Mouse (Mus musculus): ENCODE measurements at regions not wholly inside any gene's neighbourhood (a gene's known extent, or its start where the extent isn't known, plus 50 kb on each side); places are given as distances from the start of the nearest gene placed in this dataset.

- no peak overlapping the region for H3K27ac ChIP-seq (ENCODE audit: control insufficient read depth, insufficient read depth, low read length)
- no peaks in the 10 kb centered on the region for H3K27me3 ChIP-seq (ENCODE audit: control insufficient read depth, insufficient read depth, low read length)
- 96% methylated on average over 4 of the region's 4 CpGs for WGBS
- no peak for TF ChIP-seq CTCF (IDR thresholded peaks at IDR 0.05; ENCODE audit: borderline replicate concordance, control insufficient read depth, extremely low read depth, insufficient read depth, low read length, poor library complexity)
- no peak for TF ChIP-seq POLR2A (IDR thresholded peaks at IDR 0.05; ENCODE audit: control insufficient read depth, extremely low read depth, insufficient read depth, low read length, poor library complexity)
- H3K4me3 ChIP-seq (ENCODE audit: control insufficient read depth, insufficient read depth, low read length), result no peak overlapping the region
- DNase-seq, result no peak
- no peaks in the 10 kb centered on the region for H3K36me3 ChIP-seq (ENCODE audit: control insufficient read depth, insufficient read depth, low read length)
- H3K4me1 ChIP-seq (replicated peaks; ENCODE audit: control insufficient read depth, insufficient read depth, low read length), result no peaks in the 10 kb centered on the region
Observed at GRCm38 (mm10) chr3:60889191-60889861, 113.3 kb upstream of the P2ry1 start.

GRCm38 (mm10) chr3:60897628-60898269 lies 104.8 kb upstream of the P2ry1 start:
- no peaks in the 10 kb centered on the region for H3K27me3 ChIP-seq (ENCODE audit: control insufficient read depth, insufficient read depth, low read length)
- no peak overlapping the region for H3K4me3 ChIP-seq (ENCODE audit: control insufficient read depth, insufficient read depth, low read length)
- TF ChIP-seq POLR2A (IDR thresholded peaks at IDR 0.05; ENCODE audit: control insufficient read depth, extremely low read depth, insufficient read depth, low read length, poor library complexity) (no peak), CTCF (IDR thresholded peaks at IDR 0.05; ENCODE audit: borderline replicate concordance, control insufficient read depth, extremely low read depth, insufficient read depth, low read length, poor library complexity) (no peak)
- H3K27ac ChIP-seq (ENCODE audit: control insufficient read depth, insufficient read depth, low read length), result no peak overlapping the region
- DNase-seq, result no peak
- no peaks in the 10 kb centered on the region for H3K36me3 ChIP-seq (ENCODE audit: control insufficient read depth, insufficient read depth, low read length)
- no peaks in the 10 kb centered on the region for H3K4me1 ChIP-seq (replicated peaks; ENCODE audit: control insufficient read depth, insufficient read depth, low read length)
- WGBS, result 96% methylated on average over 5 of the region's 5 CpGs

- no peaks in the 10 kb centered on the region for H3K4me1 ChIP-seq (replicated peaks; ENCODE audit: control insufficient read depth, insufficient read depth, low read length)
- WGBS, result 42% methylated on average over 1 of the region's 1 CpGs
- TF ChIP-seq POLR2A (IDR thresholded peaks at IDR 0.05; ENCODE audit: control insufficient read depth, extremely low read depth, insufficient read depth, low read length, poor library complexity) (no peak), CTCF (IDR thresholded peaks at IDR 0.05; ENCODE audit: borderline replicate concordance, control insufficient read depth, extremely low read depth, insufficient read depth, low read length, poor library complexity) (no peak)
Observed at GRCm38 (mm10) chr3:60898720-60899119, 103.9 kb upstream of the P2ry1 start.

GRCm38 (mm10) chr3:60901571-60901970 lies 101.0 kb upstream of the P2ry1 start:
- WGBS, result 97% methylated on average over 2 of the region's 2 CpGs

More at GRCm38 (mm10) chr3:60898720-60899119, 103.9 kb upstream of the P2ry1 start:
- DNase-seq, result no peak
- no peaks in the 10 kb centered on the region for H3K27me3 ChIP-seq (ENCODE audit: control insufficient read depth, insufficient read depth, low read length)
- no peak overlapping the region for H3K27ac ChIP-seq (ENCODE audit: control insufficient read depth, insufficient read depth, low read length)
- H3K4me3 ChIP-seq (ENCODE audit: control insufficient read depth, insufficient read depth, low read length), result no peak overlapping the region
- no peaks in the 10 kb centered on the region for H3K36me3 ChIP-seq (ENCODE audit: control insufficient read depth, insufficient read depth, low read length)

GRCm38 (mm10) chr3:60916411-60916810 lies 86.2 kb upstream of the P2ry1 start:
- WGBS, result 75% methylated on average over 1 of the region's 1 CpGs
- Histone ChIP-seq H3K4me1 (replicated peaks; ENCODE audit: control insufficient read depth, insufficient read depth, low read length) (no peaks in the 10 kb centered on the region), H3K27ac (ENCODE audit: control insufficient read depth, insufficient read depth, low read length) (no peak overlapping the region), H3K36me3 (ENCODE audit: control insufficient read depth, insufficient read depth, low read length) (no peaks in the 10 kb centered on the region), H3K27me3 (ENCODE audit: control insufficient read depth, insufficient read depth, low read length) (no peaks in the 10 kb centered on the region), H3K4me3 (ENCODE audit: control insufficient read depth, insufficient read depth, low read length) (no peak overlapping the region)
- no peak for DNase-seq
- TF ChIP-seq CTCF (IDR thresholded peaks at IDR 0.05; ENCODE audit: borderline replicate concordance, control insufficient read depth, extremely low read depth, insufficient read depth, low read length, poor library complexity) (no peak), POLR2A (IDR thresholded peaks at IDR 0.05; ENCODE audit: control insufficient read depth, extremely low read depth, insufficient read depth, low read length, poor library complexity) (no peak)

More at GRCm38 (mm10) chr3:60901571-60901970, 101.0 kb upstream of the P2ry1 start:
- Histone ChIP-seq H3K4me3 (ENCODE audit: control insufficient read depth, insufficient read depth, low read length) (no peak overlapping the region), H3K27me3 (ENCODE audit: control insufficient read depth, insufficient read depth, low read length) (no peaks in the 10 kb centered on the region), H3K27ac (ENCODE audit: control insufficient read depth, insufficient read depth, low read length) (no peak overlapping the region), H3K36me3 (ENCODE audit: control insufficient read depth, insufficient read depth, low read length) (no peaks in the 10 kb centered on the region), H3K4me1 (replicated peaks; ENCODE audit: control insufficient read depth, insufficient read depth, low read length) (no peaks in the 10 kb centered on the region)
- TF ChIP-seq POLR2A (IDR thresholded peaks at IDR 0.05; ENCODE audit: control insufficient read depth, extremely low read depth, insufficient read depth, low read length, poor library complexity) (no peak), CTCF (IDR thresholded peaks at IDR 0.05; ENCODE audit: borderline replicate concordance, control insufficient read depth, extremely low read depth, insufficient read depth, low read length, poor library complexity) (no peak)
- DNase-seq, result no peak

GRCm38 (mm10) chr3:60917271-60917670 lies 85.3 kb upstream of the P2ry1 start:
- no peak overlapping the region for H3K27ac ChIP-seq (ENCODE audit: control insufficient read depth, insufficient read depth, low read length)
- 86% methylated on average over 3 of the region's 3 CpGs for WGBS
- TF ChIP-seq CTCF (IDR thresholded peaks at IDR 0.05; ENCODE audit: borderline replicate concordance, control insufficient read depth, extremely low read depth, insufficient read depth, low read length, poor library complexity), result no peak
- TF ChIP-seq POLR2A (IDR thresholded peaks at IDR 0.05; ENCODE audit: control insufficient read depth, extremely low read depth, insufficient read depth, low read length, poor library complexity), result no peak
- H3K36me3 ChIP-seq (ENCODE audit: control insufficient read depth, insufficient read depth, low read length), result no peaks in the 10 kb centered on the region
- H3K27me3 ChIP-seq (ENCODE audit: control insufficient read depth, insufficient read depth, low read length), result no peaks in the 10 kb centered on the region
- no peak for DNase-seq
- H3K4me3 ChIP-seq (ENCODE audit: control insufficient read depth, insufficient read depth, low read length), result no peak overlapping the region
- no peaks in the 10 kb centered on the region for H3K4me1 ChIP-seq (replicated peaks; ENCODE audit: control insufficient read depth, insufficient read depth, low read length)

Measured in thymus, adult 2 months (tissue).